In the genomic region with DNA sequence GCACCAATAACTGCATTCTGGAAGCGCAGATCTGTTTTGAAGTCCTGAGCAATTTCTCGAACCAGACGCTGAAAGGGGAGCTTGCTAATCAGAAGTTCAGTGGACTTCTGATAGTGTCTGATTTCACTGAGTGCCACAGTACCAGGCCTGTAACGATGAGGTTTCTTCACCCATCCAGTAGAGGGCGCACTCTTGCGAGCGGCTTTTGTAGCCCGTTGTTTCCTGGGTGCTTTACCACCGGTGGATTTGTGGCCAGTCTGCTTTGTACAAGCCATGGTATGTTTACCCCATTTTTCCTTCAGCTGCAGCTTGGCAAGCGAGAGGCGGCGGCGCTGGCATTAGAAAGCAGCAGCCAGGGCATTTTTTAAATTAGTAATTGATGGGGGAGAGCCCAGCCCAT, we compare ENCODE assay signal across 10 mouse cellular contexts. TPM values are rescaled to one million over a fixed set of nuclear protein-coding genes. Genes with fewer than 3 reads are reported as not detected.
DNase-seq lines count a peak whose midpoint lies in the region; ATAC-seq and TF ChIP-seq lines count a peak whose summit lies in the region.
"Had no signal": no experiment of that assay in that cellular context is flagged by ENCODE, and none has a peak within 500 bp of the region (broad histone marks: within the 10 kb centered on the region; RNA-seq: fewer than 3 reads in every experiment).

No protein-coding gene starts in this region.

- no peak for DNase-seq in layer of hippocampus, adult 2 months (ENCODE audit: low spot score in 2 of 2)
- DNase-seq in layer of hippocampus, postnatal 10 days (ENCODE audit: low spot score in 2 of 2), result no peak
- no peak for DNase-seq in G1E (ENCODE audit: low spot score)
- DNase-seq in induced T-regulatory cell, adult 2 months (ENCODE audit: low read depth), result peak; percentile 80
- DNase-seq in spleen, postnatal 4 days (ENCODE audit: low spot score in 2 of 2), result peak; percentile 48 to 81
- no peak for DNase-seq in left cerebral cortex, postnatal 4 days
- DNase-seq in hindbrain, embryonic 10.5 days (ENCODE audit: low spot score), result no peak
- no peak for DNase-seq in testis, postnatal 10 days (ENCODE audit: low spot score)
- DNase-seq: kidney, postnatal 10 days had no signal

- peaks cover 2% of the 10 kb centered on the region; the same call in 1 of the 2 replicates for H3K27me3 ChIP-seq in G1E (ENCODE audit: insufficient read depth, low read length)
- H3K27me3 ChIP-seq in hindbrain, embryonic 10.5 days (ENCODE audit: insufficient read depth, poor library complexity, severe bottlenecking), result no peaks in the 10 kb centered on the region
- H3K27me3 ChIP-seq: neural tube, embryonic 12.5 days had no signal

- no peak overlapping the region for H3K27ac ChIP-seq in layer of hippocampus, adult 2 months
- H3K27ac ChIP-seq in hindbrain, embryonic 10.5 days, result no peak overlapping the region
- H3K27ac ChIP-seq: neural tube, embryonic 12.5 days had no signal

- no peak overlapping the region for H3K4me3 ChIP-seq in layer of hippocampus, adult 2 months
- no peak overlapping the region for H3K4me3 ChIP-seq in G1E (ENCODE audit: low read depth, low read length)
- no peak overlapping the region for H3K4me3 ChIP-seq in hindbrain, embryonic 10.5 days
- H3K4me3 ChIP-seq: neural tube, embryonic 12.5 days had no signal

- no peaks in the 10 kb centered on the region for H3K36me3 ChIP-seq in G1E (replicated peaks)
- H3K36me3 ChIP-seq in hindbrain, embryonic 10.5 days, result no peaks in the 10 kb centered on the region
- H3K36me3 ChIP-seq: neural tube, embryonic 12.5 days had no signal

- 53% methylated on average over 13 of the region's 13 CpGs for WGBS in hindbrain, embryonic 10.5 days

- no peak for ATAC-seq in G1E (ENCODE audit: extremely low read depth, insufficient number of reproducible peaks, low FRiP score, poor library complexity, severe bottlenecking)

- peak; percentile 78 for TF ChIP-seq CTCF in layer of hippocampus, adult 2 months (conservative IDR thresholded peaks at IDR 0.05)
- TF ChIP-seq CTCF in G1E (IDR thresholded peaks at IDR 0.05; ENCODE audit: low read depth, low read length), result peak; percentile 28; the same call in 1 of the 2 replicates

- H3K9me3 ChIP-seq in G1E (replicated peaks), result no peaks in the 10 kb centered on the region
- H3K9me3 ChIP-seq in hindbrain, embryonic 10.5 days, result no peaks in the 10 kb centered on the region
- H3K9me3 ChIP-seq: neural tube, embryonic 12.5 days had no signal

- H3K4me1 ChIP-seq in G1E (ENCODE audit: insufficient read depth, low read depth, low read length), result no peaks in the 10 kb centered on the region
- no peaks in the 10 kb centered on the region for H3K4me1 ChIP-seq in hindbrain, embryonic 10.5 days (replicated peaks)
- H3K4me1 ChIP-seq: neural tube, embryonic 12.5 days had no signal

- intact Hi-C loops in left cerebral cortex, postnatal 4 days (cut with DNase I), result no loop called here

RNA-seq across cellular contexts. Expression of gene Eps15l1, which starts 8.4 kb away (rescaled TPM):
- 10 to 100 TPM; 69.7 to 75.1 TPM for total RNA-seq in layer of hippocampus, adult 2 months (2021)
- 10 to 100 TPM; 73.3 to 73.5 TPM for total RNA-seq in layer of hippocampus, postnatal 10 days (2021)
- total RNA-seq in G1E (2014; fragmentation: Nextera tagmentation) (95.7 and 110 TPM in 2 replicates), G1E (2017) (31.9 and 37.2 TPM in 2 replicates)
- 10.8 and 16.7 TPM in 2 replicates for polyA plus RNA-seq in G1E (2012)
- total RNA-seq in left cerebral cortex, postnatal 4 days (2021), result 10 to 100 TPM; 83.1 to 87.6 TPM
- 73.8 and 74.3 TPM in 2 replicates for polyA plus RNA-seq in hindbrain, embryonic 10.5 days (2016; fragmentation: Nextera tagmentation; extraction: Ambion mirVana)

RNA-seq across cellular contexts. Expression of gene Calr3, which starts 14.0 kb away (rescaled TPM):
- under 1 TPM; 0.52 to 0.90 TPM for total RNA-seq in layer of hippocampus, adult 2 months (2021)
- 1 to 10 TPM in 1 of 2 experiments, under 1 TPM in 1; 0.67 to 1.2 TPM for total RNA-seq in layer of hippocampus, postnatal 10 days (2021)
- total RNA-seq in G1E (2014; fragmentation: Nextera tagmentation) (3.6 and 5.1 TPM in 2 replicates), G1E (2017) (0.58 and 0.87 TPM in 2 replicates)
- 0.08 and 0.13 TPM in 2 replicates for polyA plus RNA-seq in G1E (2012)
- total RNA-seq in left cerebral cortex, postnatal 4 days (2021), result 1 to 10 TPM in 1 of 2 experiments, under 1 TPM in 1; 0.74 to 1.1 TPM
- polyA plus RNA-seq in hindbrain, embryonic 10.5 days (2016; fragmentation: Nextera tagmentation; extraction: Ambion mirVana), result 0.80 and 1.6 TPM in 2 replicates

RNA-seq across cellular contexts. Expression of gene 1700030K09Rik, which starts 14.0 kb away (rescaled TPM):
- total RNA-seq in layer of hippocampus, adult 2 months (2021), result 10 to 100 TPM; 10.9 to 11.7 TPM
- 10 to 100 TPM; 11.0 to 13.0 TPM for total RNA-seq in layer of hippocampus, postnatal 10 days (2021)
- total RNA-seq in G1E (2014; fragmentation: Nextera tagmentation) (10.8 and 17.2 TPM in 2 replicates), G1E (2017) (7.3 and 9.0 TPM in 2 replicates)
- 3.9 and 5.0 TPM in 2 replicates for polyA plus RNA-seq in G1E (2012)
- total RNA-seq in left cerebral cortex, postnatal 4 days (2021), result 10 to 100 TPM; 14.1 to 15.5 TPM
- polyA plus RNA-seq in hindbrain, embryonic 10.5 days (2016; fragmentation: Nextera tagmentation; extraction: Ambion mirVana), result 14.3 and 15.5 TPM in 2 replicates

RNA-seq across cellular contexts. Expression of gene Cherp, which starts 45.4 kb away (rescaled TPM):
- total RNA-seq in layer of hippocampus, adult 2 months (2021), result 10 to 100 TPM; 83.1 TPM
- total RNA-seq in layer of hippocampus, postnatal 10 days (2021), result 10 to 100 TPM; 61.5 to 69.8 TPM
- 142 and 187 TPM in 2 replicates for total RNA-seq in G1E (2014; fragmentation: Nextera tagmentation)
- total RNA-seq in G1E (2017), result 11.0 and 16.2 TPM in 2 replicates
- polyA plus RNA-seq in G1E (2012), result 303 and 317 TPM in 2 replicates
- total RNA-seq in left cerebral cortex, postnatal 4 days (2021), result 10 to 100 TPM; 75.6 to 85.4 TPM
- polyA plus RNA-seq in hindbrain, embryonic 10.5 days (2016; fragmentation: Nextera tagmentation; extraction: Ambion mirVana), result 99.1 and 105 TPM in 2 replicates

Comparison
In these comparisons a context has a peak if more than half of its experiments do, and no peak if none do; other contexts are left out.
1. DNase-seq: peak in induced T-regulatory cell, adult 2 months (single experiment) and spleen, postnatal 4 days (2 of 2); none in layer of hippocampus, adult 2 months (0 of 2), layer of hippocampus, postnatal 10 days (0 of 2), G1E (single experiment), left cerebral cortex, postnatal 4 days (single experiment), hindbrain, embryonic 10.5 days (single experiment) and testis, postnatal 10 days (single experiment).